Mouse (Mus musculus): ENCODE measurements around the gene 4930438A08Rik. TPM values are rescaled to one million over a fixed set of nuclear protein-coding genes. Genes with fewer than 3 reads are reported as not detected.
"Not testable (repeated sequence)": the region's sequence is repeated elsewhere in the genome, so short reads cannot be mapped to it uniquely, and the experiment has no call there.

The 4930438A08Rik gene
- polyA plus RNA-seq (2012; rRNA removed): 0.07 and 0.29 TPM in 2 replicates

DNA sequence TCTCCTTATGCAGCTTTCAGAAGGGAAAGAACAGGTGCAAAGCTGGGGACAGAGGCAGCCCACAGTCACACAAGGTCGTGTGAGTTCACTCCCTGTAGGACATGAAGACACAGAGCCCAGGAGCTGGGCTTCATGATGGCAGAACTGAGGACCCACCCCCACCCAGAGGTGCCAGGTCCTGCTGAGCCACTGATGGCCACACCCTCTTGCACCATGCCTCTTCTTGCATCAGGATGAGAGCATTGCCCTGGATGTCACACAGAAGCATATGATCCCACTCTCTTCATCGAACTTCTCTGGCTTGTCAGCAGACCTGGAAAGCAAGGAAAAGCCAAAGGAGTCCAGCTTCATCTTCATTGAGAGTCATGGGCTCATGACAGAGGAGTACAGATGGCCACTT is at the start of gene 4930438A08Rik:
TSS of gene 4930438A08Rik (plus strand) at position 228 of the 400 bp plus-strand sequence.
- no peaks in the 10 kb centered on the region for H3K4me1 ChIP-seq (replicated peaks; ENCODE audit: control insufficient read depth, insufficient read depth, low read length)
- no peak within 1 kb of the TSS for H3K4me3 ChIP-seq (ENCODE audit: control insufficient read depth, insufficient read depth, low read length)
- no peaks in the 10 kb centered on the region for H3K36me3 ChIP-seq (ENCODE audit: control insufficient read depth, insufficient read depth, low read length)
- WGBS: 56% methylated on average over 2 of the region's 2 CpGs
- H3K27ac ChIP-seq (ENCODE audit: control insufficient read depth, insufficient read depth, low read length): no peak within 1 kb of the TSS
- DNase-seq: no peak
- no peaks in the 10 kb centered on the region for H3K27me3 ChIP-seq (ENCODE audit: control insufficient read depth, insufficient read depth, low read length)
- no peak for TF ChIP-seq CTCF (IDR thresholded peaks at IDR 0.05; ENCODE audit: borderline replicate concordance, control insufficient read depth, extremely low read depth, insufficient read depth, low read length, poor library complexity)

DNA sequence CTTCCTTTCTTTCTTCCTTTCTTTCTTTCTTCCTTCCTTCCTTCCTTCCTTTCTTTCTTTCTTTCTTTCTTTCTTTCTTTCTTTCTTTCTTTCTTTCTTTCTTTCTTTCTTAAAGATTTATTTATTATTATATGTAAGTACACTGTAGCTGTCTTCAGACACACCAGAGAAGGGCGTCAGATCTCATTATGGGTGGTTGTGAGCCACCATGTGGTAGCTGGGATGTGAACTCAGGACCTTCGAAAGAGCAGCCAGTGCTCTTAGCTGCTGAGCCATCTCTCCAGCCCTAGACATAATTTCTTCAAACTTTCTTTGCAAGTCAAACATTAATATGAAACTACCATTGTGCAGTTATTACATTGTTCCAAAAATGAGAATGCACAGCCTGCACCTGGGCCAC is 49.7 kb upstream of the 4930438A08Rik start:
- 45% methylated on average over 2 of the region's 2 CpGs for WGBS
- Histone ChIP-seq H3K4me1 (replicated peaks; ENCODE audit: control insufficient read depth, insufficient read depth, low read length) (peaks cover 24% of the 10 kb centered on the region), H3K27ac (ENCODE audit: control insufficient read depth, insufficient read depth, low read length) (peak overlapping the region; percentile 67)
- not testable (repeated sequence) for DNase-seq; H3K36me3 ChIP-seq (ENCODE audit: control insufficient read depth, insufficient read depth, low read length); H3K4me3 ChIP-seq (ENCODE audit: control insufficient read depth, insufficient read depth, low read length); H3K27me3 ChIP-seq (ENCODE audit: control insufficient read depth, insufficient read depth, low read length)

DNA sequence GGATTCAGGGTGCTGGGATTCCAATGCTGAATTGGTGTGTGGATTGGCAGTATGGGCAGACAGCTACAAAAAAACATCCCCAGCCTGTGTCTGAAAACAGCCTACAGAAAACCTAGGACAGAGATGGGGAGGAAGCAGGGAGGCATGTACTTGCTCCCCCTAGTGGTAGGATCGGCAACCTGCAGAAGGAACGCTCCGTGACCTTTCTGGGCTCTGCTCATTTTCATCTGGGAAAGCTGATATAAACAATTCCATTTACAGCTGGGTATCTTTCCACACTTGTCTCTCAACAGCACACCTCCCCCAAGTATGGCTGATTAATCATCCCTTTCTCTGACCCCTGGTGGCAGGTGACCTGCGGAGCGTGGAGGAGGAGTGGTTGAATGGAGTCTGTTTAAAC is 48.9 kb upstream of the 4930438A08Rik start:
- DNase-seq: peak; percentile 74
- Histone ChIP-seq H3K27ac (ENCODE audit: control insufficient read depth, insufficient read depth, low read length) (peak overlapping the region; percentile 67), H3K36me3 (ENCODE audit: control insufficient read depth, insufficient read depth, low read length) (no peaks in the 10 kb centered on the region), H3K4me1 (replicated peaks; ENCODE audit: control insufficient read depth, insufficient read depth, low read length) (peaks cover 27% of the 10 kb centered on the region), H3K27me3 (ENCODE audit: control insufficient read depth, insufficient read depth, low read length) (no peaks in the 10 kb centered on the region), H3K4me3 (ENCODE audit: control insufficient read depth, insufficient read depth, low read length) (no peak overlapping the region)
- 31% methylated on average over 5 of the region's 5 CpGs for WGBS
- TF ChIP-seq POLR2A (IDR thresholded peaks at IDR 0.05; ENCODE audit: control insufficient read depth, extremely low read depth, insufficient read depth, low read length, poor library complexity) (no peak), CTCF (IDR thresholded peaks at IDR 0.05; ENCODE audit: borderline replicate concordance, control insufficient read depth, extremely low read depth, insufficient read depth, low read length, poor library complexity) (peak; percentile 78; the same call in 1 of the 2 replicates)

DNA sequence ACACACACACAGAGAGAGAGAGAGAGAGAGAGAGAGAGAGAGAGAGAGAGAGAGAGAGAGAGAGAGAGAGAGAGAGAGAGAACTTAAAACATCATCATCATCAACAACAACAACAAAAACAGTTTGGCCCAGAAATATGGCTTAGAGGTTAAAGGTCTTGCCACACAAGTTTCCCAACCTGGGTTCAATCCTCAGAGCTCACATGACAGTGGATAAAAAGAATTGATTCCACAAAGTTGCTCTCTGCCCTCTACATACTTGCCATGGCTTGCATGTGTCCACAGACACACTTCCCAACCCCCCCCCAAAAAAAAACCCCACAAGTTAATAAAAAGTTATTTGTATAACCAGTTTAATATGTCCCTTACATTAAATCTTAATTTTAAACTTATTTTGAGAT is 48.2 kb upstream of the 4930438A08Rik start:
- no peaks in the 10 kb centered on the region for H3K27me3 ChIP-seq (ENCODE audit: control insufficient read depth, insufficient read depth, low read length)
- H3K27ac ChIP-seq (ENCODE audit: control insufficient read depth, insufficient read depth, low read length): no peak overlapping the region

GRCm38 (mm10) chr11:58228021-58228420 is 46.6 kb upstream of the 4930438A08Rik start:
- H3K27me3 ChIP-seq (ENCODE audit: control insufficient read depth, insufficient read depth, low read length); H3K4me3 ChIP-seq (ENCODE audit: control insufficient read depth, insufficient read depth, low read length); H3K36me3 ChIP-seq (ENCODE audit: control insufficient read depth, insufficient read depth, low read length); DNase-seq; H3K27ac ChIP-seq (ENCODE audit: control insufficient read depth, insufficient read depth, low read length): not testable (repeated sequence)
- H3K4me1 ChIP-seq (replicated peaks; ENCODE audit: control insufficient read depth, insufficient read depth, low read length): peaks cover 29% of the 10 kb centered on the region
- WGBS: 89% methylated on average over 2 of the region's 2 CpGs

More for the DNA sequence above, 48.2 kb upstream of the 4930438A08Rik start:
- Histone ChIP-seq H3K4me1 (replicated peaks; ENCODE audit: control insufficient read depth, insufficient read depth, low read length) (peaks cover 32% of the 10 kb centered on the region), H3K4me3 (ENCODE audit: control insufficient read depth, insufficient read depth, low read length) (no peak overlapping the region), H3K36me3 (ENCODE audit: control insufficient read depth, insufficient read depth, low read length) (no peaks in the 10 kb centered on the region)
- DNase-seq: no peak
- TF ChIP-seq POLR2A (IDR thresholded peaks at IDR 0.05; ENCODE audit: control insufficient read depth, extremely low read depth, insufficient read depth, low read length, poor library complexity) (no peak), CTCF (IDR thresholded peaks at IDR 0.05; ENCODE audit: borderline replicate concordance, control insufficient read depth, extremely low read depth, insufficient read depth, low read length, poor library complexity) (no peak)

- no peak overlapping the region for H3K4me3 ChIP-seq (ENCODE audit: control insufficient read depth, insufficient read depth, low read length)
- H3K27me3 ChIP-seq (ENCODE audit: control insufficient read depth, insufficient read depth, low read length): no peaks in the 10 kb centered on the region
- H3K4me1 ChIP-seq (replicated peaks; ENCODE audit: control insufficient read depth, insufficient read depth, low read length): peaks cover 10% of the 10 kb centered on the region
- H3K36me3 ChIP-seq (ENCODE audit: control insufficient read depth, insufficient read depth, low read length): no peaks in the 10 kb centered on the region
- WGBS: 48% methylated on average over 16 of the region's 16 CpGs
- peak; percentile 61 for DNase-seq
- TF ChIP-seq POLR2A (IDR thresholded peaks at IDR 0.05; ENCODE audit: control insufficient read depth, extremely low read depth, insufficient read depth, low read length, poor library complexity): no peak
- TF ChIP-seq CTCF (IDR thresholded peaks at IDR 0.05; ENCODE audit: borderline replicate concordance, control insufficient read depth, extremely low read depth, insufficient read depth, low read length, poor library complexity): 0 out of 2 replicates have a peak, but pooled peaks have one; percentile 12
- H3K27ac ChIP-seq (ENCODE audit: control insufficient read depth, insufficient read depth, low read length): peak overlapping the region; percentile 60; the same call in 1 of the 2 replicates
These were observed 44.1 kb upstream of the 4930438A08Rik start for GRCm38 (mm10) chr11:58230396-58230910.

DNA sequence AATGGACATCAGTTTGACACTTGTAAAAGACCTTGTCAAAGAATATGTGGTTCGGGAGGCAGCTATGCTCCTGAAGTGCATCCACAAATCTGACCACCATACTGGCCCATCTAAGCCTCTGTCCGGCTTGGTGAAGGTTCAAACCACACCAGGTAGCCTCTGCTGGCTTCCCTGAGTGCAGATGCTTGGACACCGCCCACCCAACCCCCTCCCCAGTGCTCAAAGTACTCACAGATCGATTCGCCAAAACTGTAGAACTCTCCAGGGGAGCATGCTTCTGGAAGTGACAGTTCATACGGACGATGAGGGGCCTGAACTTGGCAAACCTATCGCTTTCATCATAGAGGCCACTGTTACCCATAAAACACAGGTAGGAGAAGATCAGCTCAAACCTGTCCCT is 43.4 kb upstream of the 4930438A08Rik start:
- TF ChIP-seq POLR2A (IDR thresholded peaks at IDR 0.05; ENCODE audit: control insufficient read depth, extremely low read depth, insufficient read depth, low read length, poor library complexity): no peak
- H3K4me3 ChIP-seq (ENCODE audit: control insufficient read depth, insufficient read depth, low read length): no peak overlapping the region
- WGBS: 94% methylated on average over 8 of the region's 8 CpGs
- H3K4me1 ChIP-seq (replicated peaks; ENCODE audit: control insufficient read depth, insufficient read depth, low read length): peaks cover 9% of the 10 kb centered on the region
- no peaks in the 10 kb centered on the region for H3K36me3 ChIP-seq (ENCODE audit: control insufficient read depth, insufficient read depth, low read length)
- H3K27ac ChIP-seq (ENCODE audit: control insufficient read depth, insufficient read depth, low read length): no peak overlapping the region
- H3K27me3 ChIP-seq (ENCODE audit: control insufficient read depth, insufficient read depth, low read length): no peaks in the 10 kb centered on the region
- no peak for DNase-seq

- H3K36me3 ChIP-seq (ENCODE audit: control insufficient read depth, insufficient read depth, low read length); DNase-seq; H3K27ac ChIP-seq (ENCODE audit: control insufficient read depth, insufficient read depth, low read length); H3K4me3 ChIP-seq (ENCODE audit: control insufficient read depth, insufficient read depth, low read length); H3K27me3 ChIP-seq (ENCODE audit: control insufficient read depth, insufficient read depth, low read length): not testable (repeated sequence)
- WGBS: 96% methylated on average over 3 of the region's 3 CpGs
- peaks cover 15% of the 10 kb centered on the region for H3K4me1 ChIP-seq (replicated peaks; ENCODE audit: control insufficient read depth, insufficient read depth, low read length)
These were observed 40.0 kb upstream of the 4930438A08Rik start for GRCm38 (mm10) chr11:58234551-58234950.
